Mouse (Mus musculus): Measurements from ENCODE around the gene Pitx2. TPM values are rescaled to one million over a fixed set of nuclear protein-coding genes. Genes with fewer than 3 reads are reported as not detected.

Pitx2 gene
- total RNA-seq (2015; ENCODE audit: low replicate concordance) (not detected in 2 replicates), total RNA-seq (2017; ENCODE audit: low replicate concordance) (not detected in 2 replicates)

DNA sequence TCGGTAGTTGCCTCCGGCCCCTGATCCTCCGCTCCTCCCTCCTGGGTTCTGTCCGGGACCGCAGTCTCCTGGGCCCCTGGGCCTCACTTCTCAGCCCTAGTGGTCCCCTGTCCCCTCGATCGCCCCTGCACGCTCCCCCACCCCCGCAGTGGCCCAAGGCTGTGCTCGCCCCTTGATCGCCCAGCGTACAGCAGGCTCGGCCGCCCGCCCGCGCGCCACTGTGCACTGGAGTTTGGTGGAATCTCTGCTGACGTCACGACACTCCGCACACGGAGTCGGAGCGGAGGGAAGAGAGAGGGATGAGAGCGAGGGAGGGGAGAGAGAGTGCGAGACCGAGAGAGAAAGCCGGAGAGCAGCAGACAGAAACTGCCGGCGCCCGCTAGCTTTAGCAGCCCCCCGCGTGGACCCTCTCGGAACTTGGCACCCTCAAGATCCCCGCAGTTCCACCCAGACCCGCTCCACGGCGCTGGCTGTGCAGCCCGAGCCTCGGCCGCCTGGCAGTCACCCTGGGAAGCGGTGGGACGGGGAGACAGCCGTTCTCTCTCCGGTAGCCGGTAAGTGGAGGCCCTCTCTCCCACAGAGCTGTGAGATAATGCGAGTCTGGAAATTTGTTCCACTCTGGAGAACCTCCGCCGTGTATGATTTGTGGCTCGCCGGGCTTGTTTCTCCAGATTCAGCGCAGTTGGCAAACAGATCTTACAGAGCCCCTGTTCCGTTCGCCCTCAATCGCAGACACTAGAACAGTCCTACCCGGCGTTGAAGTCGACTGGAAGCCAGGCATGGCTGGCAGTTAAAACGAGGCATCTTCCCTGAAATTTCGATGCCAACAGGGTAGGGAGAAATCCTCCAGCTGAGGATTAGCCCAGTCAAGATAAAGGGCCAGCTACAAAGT lies at the start of gene Pitx2:
Gene Pitx2 (plus strand): TSS at position 270 of the 892 bp plus-strand sequence.
- ATAC-seq (replicated peaks; ENCODE audit: low FRiP score, poor library complexity, severe bottlenecking): no peak

- no peak for ATAC-seq (replicated peaks; ENCODE audit: low FRiP score, poor library complexity, severe bottlenecking)
These were observed 49.7 kb upstream of the Pitx2 start for GRCm38 (mm10) chr3:129150001-129150400.

DNA sequence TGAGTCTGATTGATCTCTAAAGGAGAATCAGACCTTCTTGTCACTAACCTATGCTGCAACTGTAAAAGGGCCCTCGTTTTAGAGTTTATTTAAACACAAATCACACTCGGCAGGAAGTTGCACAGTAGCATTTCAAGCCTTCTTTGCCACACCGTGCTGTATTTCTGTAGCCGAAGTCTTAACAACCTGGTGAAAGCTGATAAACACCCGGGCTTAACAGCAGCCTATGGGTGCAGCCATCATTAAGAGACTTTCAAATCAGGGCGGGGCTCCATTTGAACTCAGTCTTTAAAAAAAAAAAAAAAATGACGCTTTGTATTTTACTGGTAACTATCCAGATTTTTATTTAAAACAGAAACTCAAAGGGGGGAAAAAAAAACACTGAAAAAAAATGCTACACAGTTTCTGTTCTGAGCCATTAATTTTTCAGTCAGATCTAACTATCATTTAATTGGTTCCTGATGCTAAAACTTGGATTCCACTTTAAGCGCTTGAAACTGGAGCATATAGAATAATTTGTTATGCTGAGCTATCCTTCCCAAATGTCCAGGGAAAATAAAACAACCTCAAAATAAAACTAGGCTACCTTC lies 48.5 kb upstream of the Pitx2 start:
- ATAC-seq (replicated peaks; ENCODE audit: low FRiP score, poor library complexity, severe bottlenecking): no peak

DNA sequence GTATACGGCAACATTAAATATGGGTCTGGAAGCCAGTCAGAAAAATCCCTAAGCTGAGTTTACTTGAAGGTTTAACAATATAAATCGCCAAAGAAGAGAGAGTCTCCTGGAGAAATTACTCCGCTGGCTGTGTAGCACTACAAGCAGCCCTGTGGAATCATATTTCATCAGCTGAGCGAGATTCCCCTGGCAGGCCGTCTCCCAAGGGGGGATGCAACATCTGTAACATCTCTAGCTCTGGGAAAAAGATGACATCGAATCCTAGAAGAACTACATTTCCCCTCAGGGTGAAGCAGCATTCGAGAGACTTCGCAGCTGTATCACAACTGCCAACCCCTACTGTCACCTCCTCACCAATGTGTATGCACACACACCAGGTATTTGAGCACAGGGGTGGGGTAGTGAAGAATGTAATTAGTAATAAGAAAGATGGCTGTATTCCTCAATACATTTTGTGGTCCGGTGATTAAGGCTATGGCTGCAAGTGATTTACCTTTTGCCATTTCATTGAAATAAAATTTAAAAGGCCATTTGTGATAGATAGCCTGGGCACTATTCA lies 40.8 kb upstream of the Pitx2 start:
- ATAC-seq (replicated peaks; ENCODE audit: low FRiP score, poor library complexity, severe bottlenecking): no peak

GRCm38 (mm10) chr3:129161333-129162035 lies 38.2 kb upstream of the Pitx2 start:
- no peak for ATAC-seq (replicated peaks; ENCODE audit: low FRiP score, poor library complexity, severe bottlenecking)

DNA sequence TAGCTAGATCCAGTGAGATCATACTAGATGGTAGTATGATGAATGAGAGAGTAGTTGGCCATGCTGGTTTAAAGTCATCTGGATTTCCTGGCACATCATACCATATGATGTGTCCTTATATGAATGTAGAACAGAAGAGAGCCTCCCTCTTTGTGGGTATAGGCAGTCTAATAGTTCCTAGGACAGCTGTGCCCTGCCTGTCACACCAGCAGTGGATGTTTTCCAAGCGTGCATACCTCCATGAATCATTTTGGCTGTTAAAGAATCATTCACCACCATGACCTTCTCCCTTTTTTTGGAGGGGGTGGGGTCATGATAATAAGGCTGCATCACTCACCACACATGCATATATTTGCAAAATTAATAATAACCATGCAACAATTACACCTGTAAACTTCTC lies 35.4 kb upstream of the Pitx2 start:
- no peak for ATAC-seq (replicated peaks; ENCODE audit: low FRiP score, poor library complexity, severe bottlenecking)

- ATAC-seq (replicated peaks; ENCODE audit: low FRiP score, poor library complexity, severe bottlenecking): no peak
These were observed 34.0 kb upstream of the Pitx2 start for GRCm38 (mm10) chr3:129165715-129166114.

GRCm38 (mm10) chr3:129166684-129167083 lies 33.0 kb upstream of the Pitx2 start:
- no peak for ATAC-seq (replicated peaks; ENCODE audit: low FRiP score, poor library complexity, severe bottlenecking)

GRCm38 (mm10) chr3:129170416-129170815 lies 29.3 kb upstream of the Pitx2 start:
- no peak for ATAC-seq (replicated peaks; ENCODE audit: low FRiP score, poor library complexity, severe bottlenecking)

DNA sequence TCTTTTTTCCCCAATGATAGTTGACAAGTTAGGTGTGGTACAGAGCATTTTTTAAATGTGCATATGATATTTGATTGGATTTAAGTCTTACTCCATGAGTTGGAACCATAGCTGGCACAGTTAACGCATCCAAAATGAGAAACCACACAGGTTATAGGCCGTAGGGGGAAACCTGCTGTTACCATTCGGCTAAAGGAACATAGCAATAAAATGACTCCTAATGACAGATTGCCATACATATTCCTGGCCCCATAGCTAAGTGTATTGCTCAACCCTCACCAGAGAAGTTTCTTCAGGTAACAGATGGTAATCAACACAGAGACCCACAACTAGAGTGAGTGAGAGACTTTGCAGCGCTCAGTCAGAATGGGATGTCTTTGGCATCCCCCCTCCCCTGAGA lies 27.9 kb upstream of the Pitx2 start:
- no peak for ATAC-seq (replicated peaks; ENCODE audit: low FRiP score, poor library complexity, severe bottlenecking)

DNA sequence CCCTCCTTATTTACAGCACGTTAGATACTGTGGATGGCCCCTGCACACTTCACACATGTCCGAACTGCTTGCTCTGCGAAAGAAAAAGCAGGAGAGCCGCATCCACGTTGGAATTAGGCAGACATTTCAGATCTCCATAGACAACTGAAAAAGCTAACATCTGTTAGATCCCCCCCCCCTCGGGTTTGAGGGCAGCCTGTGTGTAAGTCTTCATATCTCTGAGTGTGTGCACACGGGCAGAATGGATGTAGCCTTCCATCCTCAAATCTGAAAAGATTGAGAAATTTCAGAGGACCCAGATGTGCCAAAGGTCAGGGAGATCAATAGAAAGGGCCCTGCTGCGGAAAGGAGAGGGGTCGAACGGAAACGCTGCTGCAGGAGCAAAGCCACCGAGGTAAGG lies 5.2 kb upstream of the Pitx2 start:
- no peak for ATAC-seq (replicated peaks; ENCODE audit: low FRiP score, poor library complexity, severe bottlenecking)

GRCm38 (mm10) chr3:129195036-129195435 lies 4.6 kb upstream of the Pitx2 start:
- ATAC-seq (replicated peaks; ENCODE audit: low FRiP score, poor library complexity, severe bottlenecking): no peak

- ATAC-seq (replicated peaks; ENCODE audit: low FRiP score, poor library complexity, severe bottlenecking): no peak
These were observed 3.7 kb upstream of the Pitx2 start for GRCm38 (mm10) chr3:129195816-129196549.

- ATAC-seq (replicated peaks; ENCODE audit: low FRiP score, poor library complexity, severe bottlenecking): no peak
These were observed 3.1 kb upstream of the Pitx2 start for GRCm38 (mm10) chr3:129196550-129196919.

GRCm38 (mm10) chr3:129197035-129197434 lies 2.6 kb upstream of the Pitx2 start:
- ATAC-seq (replicated peaks; ENCODE audit: low FRiP score, poor library complexity, severe bottlenecking): no peak

DNA sequence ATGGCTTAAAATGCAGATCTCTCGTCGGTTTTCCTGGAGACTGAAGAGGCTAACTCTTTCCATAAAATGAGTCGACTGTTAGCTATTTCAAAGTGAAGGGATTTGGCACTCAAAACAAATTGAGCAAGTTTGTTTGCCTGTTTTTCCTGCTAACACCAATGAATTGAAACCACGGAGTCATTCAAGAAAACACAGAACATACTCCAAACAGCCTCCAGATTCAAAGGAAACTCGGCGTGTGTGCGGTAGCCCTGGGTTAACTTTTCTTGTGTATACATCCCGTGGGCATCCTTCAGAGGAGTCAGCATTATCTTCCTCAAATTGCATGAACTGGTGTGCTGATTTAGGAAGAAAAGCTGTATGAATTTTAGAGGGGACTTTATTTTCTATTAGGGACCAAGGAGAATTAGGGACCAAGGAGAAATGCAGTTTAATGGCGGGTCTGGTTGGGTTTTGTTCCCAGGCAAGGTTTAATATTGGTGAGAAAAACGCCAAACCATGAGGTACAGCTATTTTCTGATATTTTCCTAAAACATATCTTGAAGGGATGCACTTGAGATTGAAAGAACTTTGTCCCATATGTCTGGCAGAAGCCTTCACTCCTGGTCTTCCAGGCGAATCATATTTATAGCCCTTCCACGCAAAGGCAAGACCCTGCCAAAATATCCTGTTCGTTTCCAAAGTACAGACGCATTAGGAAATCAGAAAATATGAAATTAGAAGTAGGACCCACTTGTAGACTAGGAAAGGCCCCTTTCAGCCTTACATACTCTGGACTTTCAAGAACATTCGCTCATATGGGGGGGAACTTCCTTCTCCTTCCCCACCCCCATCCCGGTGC lies 1.7 kb upstream of the Pitx2 start:
- no peak for ATAC-seq (replicated peaks; ENCODE audit: low FRiP score, poor library complexity, severe bottlenecking)

GRCm38 (mm10) chr3:129198627-129198903 lies 1.1 kb upstream of the Pitx2 start:
- no peak for ATAC-seq (replicated peaks; ENCODE audit: low FRiP score, poor library complexity, severe bottlenecking)

GRCm38 (mm10) chr3:129199160-129199608 lies 494 bp upstream of the Pitx2 start:
- ATAC-seq (replicated peaks; ENCODE audit: low FRiP score, poor library complexity, severe bottlenecking): no peak

- ATAC-seq (replicated peaks; ENCODE audit: low FRiP score, poor library complexity, severe bottlenecking): no peak
These were observed 818 bp downstream of the Pitx2 start for GRCm38 (mm10) chr3:129200501-129200890.
